Mouse (Mus musculus): ENCODE data around the gene Ccr9.
"Not testable (repeated sequence)": the region's sequence is repeated elsewhere in the genome, so short reads cannot be mapped to it uniquely, and the experiment has no call there.

The Ccr9 gene

GRCm38 (mm10) chr9:123678327-123679105 lies at the start of gene Ccr9, which contains the start of gene Slc6a20a:
Gene Ccr9 (plus strand): TSS chr9:123678439.
Gene Slc6a20a (minus strand): TSS chr9:123678885.
- DNase-seq (ENCODE audit: low spot score in 2 of 2): no peak

GRCm38 (mm10) chr9:123631666-123632065 lies 46.6 kb upstream of the Ccr9 start:
- no peak for DNase-seq (ENCODE audit: low spot score in 2 of 2)

DNA sequence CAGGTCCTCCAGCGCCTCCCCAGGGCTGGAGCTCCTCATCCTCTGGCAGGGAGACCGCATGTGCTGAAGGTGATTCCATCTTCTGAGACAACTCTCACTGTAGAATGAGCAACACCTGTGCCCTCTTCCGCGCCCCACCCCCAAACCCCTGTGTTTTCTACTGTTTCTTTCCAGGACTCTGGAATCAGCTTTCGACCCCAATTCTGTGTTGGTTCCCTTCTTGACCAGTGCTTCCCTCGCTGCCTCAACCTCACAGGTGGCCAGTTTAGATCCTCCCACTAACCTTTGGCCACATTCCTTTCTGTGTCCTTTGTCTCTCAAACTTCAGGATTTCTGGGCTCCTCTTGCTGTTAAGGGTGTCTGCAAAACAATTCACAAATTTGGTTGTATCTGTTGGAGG lies 46.0 kb upstream of the Ccr9 start, which contains the start of gene Slc6a20b:
Gene Slc6a20b, minus strand, starts transcription at position 285 of the 400 bp plus-strand sequence.
- DNase-seq (ENCODE audit: low spot score in 2 of 2): no peak

- DNase-seq (ENCODE audit: low spot score in 2 of 2): no peak
Measured at GRCm38 (mm10) chr9:123632993-123633392, 45.2 kb upstream of the Ccr9 start.

DNA sequence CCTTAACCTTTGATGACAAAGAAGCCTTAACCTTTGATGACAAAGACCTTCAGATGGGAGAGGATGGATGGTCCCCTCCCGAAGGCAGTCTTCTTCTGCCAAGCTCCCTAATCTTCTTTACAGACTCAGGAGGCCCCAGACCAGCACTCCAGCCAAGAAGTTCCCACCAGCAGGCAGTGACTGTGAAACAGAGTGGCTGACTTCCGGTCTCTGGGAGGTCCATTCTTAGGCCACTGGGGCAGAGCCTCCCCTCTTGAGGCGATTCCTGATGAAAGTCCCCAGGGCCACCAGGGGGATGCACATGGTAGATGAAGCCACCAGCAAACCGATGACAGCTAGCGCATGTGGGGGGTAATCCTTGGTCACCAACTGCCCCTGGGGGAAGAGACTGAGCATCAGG lies 41.5 kb upstream of the Ccr9 start:
- DNase-seq (ENCODE audit: low spot score in 2 of 2): no peak

DNA sequence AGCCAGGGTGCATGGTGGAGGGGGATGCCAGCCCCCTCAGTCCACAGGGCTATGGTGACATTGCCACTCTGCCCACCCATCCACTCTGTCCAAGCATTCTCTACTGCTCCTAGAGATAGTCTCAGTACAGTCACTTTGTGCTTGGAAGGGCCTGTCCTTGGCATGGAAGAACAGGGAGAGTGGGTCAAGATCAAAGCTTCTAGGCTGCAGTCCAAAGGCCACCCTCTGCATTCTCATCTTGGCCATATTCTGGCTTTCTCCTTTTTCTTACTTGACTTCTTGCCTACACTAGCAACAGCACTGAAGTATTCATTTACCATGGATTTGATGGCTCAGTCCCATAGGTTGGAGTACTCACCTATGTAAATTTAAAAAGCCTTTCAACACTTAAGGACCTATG lies 40.0 kb upstream of the Ccr9 start:
- no peak for DNase-seq (ENCODE audit: low spot score in 2 of 2)

DNA sequence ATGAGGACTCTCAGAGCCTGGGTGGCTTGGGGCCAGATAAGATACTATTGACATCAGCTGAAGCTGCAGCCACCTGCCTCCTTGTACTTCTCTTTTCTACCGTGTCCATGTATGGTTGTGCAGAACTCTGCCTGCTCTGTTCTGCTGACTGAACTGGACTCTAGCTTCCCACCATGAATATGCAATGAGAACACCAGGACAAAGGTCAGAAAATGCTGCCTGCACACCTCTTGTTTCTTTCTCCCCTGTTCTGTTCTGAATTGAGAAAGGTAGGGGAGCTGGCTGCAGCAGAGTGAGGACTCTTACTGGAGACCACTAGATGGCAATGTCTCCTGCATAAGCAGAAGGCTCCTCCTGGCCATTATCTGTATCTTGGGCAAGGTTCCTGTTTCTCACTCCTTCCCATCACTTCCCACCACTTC lies 39.6 kb upstream of the Ccr9 start:
- peak; percentile 17 to 53 for DNase-seq (ENCODE audit: low spot score in 2 of 2)

DNA sequence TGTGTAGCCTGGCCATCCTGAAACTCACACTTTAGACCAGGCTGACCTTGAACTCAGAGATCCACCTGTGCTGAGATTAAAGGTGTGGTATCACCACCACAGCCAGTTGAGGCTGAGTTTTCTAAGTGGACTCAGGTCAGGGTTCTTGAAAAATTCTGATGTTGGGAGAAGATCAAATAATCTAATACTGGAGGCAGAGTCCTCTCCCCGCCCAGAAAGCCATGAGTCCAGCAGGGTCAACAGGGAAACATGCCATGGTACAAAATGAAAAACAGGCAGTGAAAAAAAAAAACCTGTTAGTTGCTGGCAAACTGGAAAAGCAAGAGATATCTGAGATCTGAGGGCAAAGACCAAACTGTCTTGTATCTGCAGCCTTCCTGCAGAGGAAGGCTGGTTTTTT lies 38.1 kb upstream of the Ccr9 start:
- DNase-seq (ENCODE audit: low spot score in 2 of 2): no peak

- DNase-seq (ENCODE audit: low spot score in 2 of 2): no peak
Measured at GRCm38 (mm10) chr9:123649785-123650511, 28.3 kb upstream of the Ccr9 start.

DNA sequence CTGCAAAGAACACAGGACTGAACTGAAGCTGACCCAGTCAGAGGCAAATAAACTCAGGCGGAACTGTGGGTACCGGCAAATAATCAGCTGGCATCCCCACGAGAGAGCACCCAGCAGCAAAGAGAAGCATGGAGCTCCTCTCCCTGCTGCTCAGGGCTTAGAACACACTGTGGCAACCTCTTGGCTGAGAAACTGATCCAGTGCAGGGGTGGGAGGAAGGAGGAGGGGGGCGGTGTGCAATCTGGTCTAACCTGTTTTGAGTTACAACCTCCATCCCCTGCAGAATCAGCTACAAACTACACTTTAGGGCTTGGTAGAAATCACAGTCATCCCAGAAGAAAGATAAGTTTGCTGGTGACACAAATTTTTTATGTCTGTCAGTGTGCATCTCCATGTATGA lies 26.9 kb upstream of the Ccr9 start:
- DNase-seq (ENCODE audit: low spot score in 2 of 2): no peak

- DNase-seq (ENCODE audit: low spot score in 2 of 2): no peak
Measured at GRCm38 (mm10) chr9:123657457-123657856, 20.8 kb upstream of the Ccr9 start.

GRCm38 (mm10) chr9:123658981-123659380 lies 19.3 kb upstream of the Ccr9 start:
- DNase-seq (ENCODE audit: low spot score in 2 of 2): no peak

DNA sequence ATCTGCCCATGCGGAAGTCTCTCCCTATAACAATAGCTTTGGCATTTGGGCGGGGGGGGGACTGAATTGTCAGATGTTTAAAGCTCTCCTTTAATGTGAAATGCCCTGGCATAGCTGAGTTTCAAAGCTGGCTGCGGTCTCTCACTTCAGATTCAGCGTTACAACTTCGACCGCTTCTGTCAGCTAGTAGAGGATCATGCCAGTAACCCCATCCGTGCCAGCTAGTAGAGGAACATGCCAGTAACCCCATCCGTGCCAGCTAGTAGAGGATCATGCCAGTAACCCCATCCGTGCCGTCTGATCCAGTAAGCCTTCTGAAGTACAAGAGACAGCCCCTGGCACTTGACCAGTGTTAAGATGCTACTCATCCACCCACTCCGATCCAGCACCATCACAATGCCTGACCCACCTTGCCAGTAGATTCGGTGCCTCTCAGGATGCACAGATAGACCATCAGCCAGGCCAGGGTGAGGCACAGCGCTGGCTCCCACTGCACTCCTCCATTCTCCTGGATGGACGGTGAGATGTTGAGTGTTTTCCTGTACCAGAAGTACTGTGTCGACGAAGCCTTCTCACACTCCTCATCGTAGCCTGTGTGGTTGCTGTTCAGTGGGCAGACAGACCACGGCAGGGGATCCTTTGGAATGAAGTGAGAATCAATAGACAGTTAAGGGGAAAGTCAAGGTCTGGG lies 18.1 kb upstream of the Ccr9 start:
- DNase-seq (ENCODE audit: low spot score in 2 of 2): not testable (repeated sequence)

DNA sequence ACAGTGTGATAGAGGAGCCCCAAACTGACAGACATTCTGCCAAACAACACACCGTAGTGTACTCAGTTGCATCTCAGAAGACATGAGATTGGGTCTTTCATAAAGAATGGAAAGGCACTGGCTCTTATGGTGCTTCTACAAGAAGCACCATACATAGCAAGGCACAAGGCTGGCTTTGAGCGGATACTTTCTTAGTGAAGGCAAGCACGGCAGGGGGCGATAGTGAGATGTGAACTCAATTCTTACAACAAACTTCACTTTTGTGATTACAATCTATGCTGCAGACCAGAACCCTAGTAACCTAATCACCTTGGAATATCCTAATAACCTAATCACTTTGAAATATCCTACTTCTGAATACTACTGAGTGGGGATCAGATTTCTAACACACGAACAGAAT lies 12.6 kb upstream of the Ccr9 start:
- peak; percentile 31 to 40 for DNase-seq (ENCODE audit: low spot score in 2 of 2)

- no peak for DNase-seq (ENCODE audit: low spot score in 2 of 2)
Measured at GRCm38 (mm10) chr9:123679198-123679597, 959 bp downstream of the Ccr9 start.

- DNase-seq (ENCODE audit: low spot score in 2 of 2): no peak
Measured at GRCm38 (mm10) chr9:123683704-123684103, 5.5 kb downstream of the Ccr9 start.

DNA sequence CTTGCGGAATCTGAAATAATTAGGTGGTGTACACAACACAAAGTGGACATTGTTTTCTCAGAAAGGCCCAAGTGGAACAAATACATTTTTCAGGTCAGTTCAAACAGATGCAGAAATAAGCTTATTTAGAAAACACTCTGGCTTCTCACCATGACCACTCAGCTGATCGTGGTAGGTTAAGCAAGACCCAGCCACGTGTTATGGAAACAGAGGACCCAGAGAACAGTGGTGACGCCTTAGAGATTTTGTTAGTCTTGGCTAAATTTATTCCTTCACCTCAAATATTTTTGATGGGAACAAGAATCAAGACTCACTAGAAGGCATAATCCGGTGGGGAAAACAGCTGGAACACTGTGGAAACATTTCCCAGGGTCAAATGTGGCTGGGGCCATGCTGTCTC lies 8.0 kb downstream of the Ccr9 start:
- no peak for DNase-seq (ENCODE audit: low spot score in 2 of 2)

- DNase-seq (ENCODE audit: low spot score in 2 of 2): no peak
Measured at GRCm38 (mm10) chr9:123688227-123688626, 10.0 kb downstream of the Ccr9 start.

GRCm38 (mm10) chr9:123695634-123696302 lies 17.5 kb downstream of the Ccr9 start:
- peak in 1 of 2 experiments; percentile 71 for DNase-seq (ENCODE audit: low spot score in 2 of 2)

DNA sequence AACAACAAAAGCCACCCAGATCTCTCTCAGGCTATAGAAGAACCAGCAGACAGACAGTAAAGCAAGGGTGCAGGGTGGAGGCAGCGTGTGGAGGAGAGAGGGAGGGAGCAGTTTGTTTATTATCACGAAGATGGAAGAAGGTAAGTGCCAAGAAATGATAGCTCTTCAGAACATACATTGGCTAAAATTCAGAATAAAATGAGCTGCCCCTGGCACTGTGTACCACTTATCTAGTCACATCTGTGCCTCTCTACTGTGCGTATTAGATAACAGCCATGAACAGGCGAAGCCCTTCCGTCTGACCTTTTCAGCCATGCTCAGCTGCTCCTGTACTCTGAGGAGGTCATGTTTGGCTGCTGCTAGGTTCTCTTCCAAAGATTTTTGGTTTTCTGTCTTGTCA lies 23.6 kb downstream of the Ccr9 start:
- DNase-seq (ENCODE audit: low spot score in 2 of 2): no peak

DNA sequence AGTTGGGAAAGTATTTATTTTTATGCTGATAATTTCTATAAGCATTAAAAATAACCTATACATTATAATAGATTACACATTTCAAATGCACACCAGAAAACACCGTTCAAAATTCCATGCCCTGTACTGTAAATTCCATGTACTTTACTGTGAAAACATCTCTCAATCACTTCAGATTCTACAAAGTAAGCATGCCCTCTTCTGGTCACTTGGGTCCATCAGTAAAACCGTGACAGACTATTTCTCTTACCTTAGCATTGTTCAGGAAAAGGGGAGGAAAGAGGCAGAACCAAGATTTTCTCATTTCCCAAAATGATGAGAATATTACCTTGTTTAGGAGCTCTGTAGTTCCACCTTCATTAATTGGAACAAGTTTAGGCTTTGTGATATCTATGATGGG lies 31.0 kb downstream of the Ccr9 start:
- no peak for DNase-seq (ENCODE audit: low spot score in 2 of 2)

- no peak for DNase-seq (ENCODE audit: low spot score in 2 of 2)
Measured at GRCm38 (mm10) chr9:123713111-123713510, 34.9 kb downstream of the Ccr9 start.

Data from frontal cortex, postnatal 36 days (tissue).